Mouse (Mus musculus) layer of hippocampus, adult 11-12 months (tissue): ENCODE data around the gene Ttc7b.
A peak's percentile ranks its signal among the peaks of the same experiment; 100 is the strongest.

ENCODE experiments used
- DNase-seq: peaks from one replicate; pipeline ENCODE4 v3.0.0; 2022; ENCODE audit warnings: low spot score

The Ttc7b gene

DNA sequence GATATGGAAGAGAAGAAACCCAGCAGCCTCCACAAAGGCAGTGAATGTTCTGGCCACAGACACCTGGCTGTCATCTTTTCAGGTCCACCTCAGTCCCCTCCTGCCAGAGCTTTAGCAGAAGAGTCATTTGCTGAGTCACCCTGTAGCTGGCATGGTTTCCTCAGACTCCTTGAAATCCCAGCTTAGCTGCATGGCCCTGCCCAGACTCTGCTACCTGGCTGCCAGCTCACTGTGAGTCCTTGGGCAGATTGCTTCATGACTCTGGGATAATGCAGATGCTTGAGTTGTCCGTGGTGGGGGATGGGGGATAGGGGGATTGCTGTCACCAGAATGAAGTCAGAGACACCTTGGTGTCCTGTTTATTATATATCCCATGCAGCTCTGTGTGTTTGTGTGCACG lies 247.6 kb downstream of the Ttc7b start:
- no peak for DNase-seq

DNA sequence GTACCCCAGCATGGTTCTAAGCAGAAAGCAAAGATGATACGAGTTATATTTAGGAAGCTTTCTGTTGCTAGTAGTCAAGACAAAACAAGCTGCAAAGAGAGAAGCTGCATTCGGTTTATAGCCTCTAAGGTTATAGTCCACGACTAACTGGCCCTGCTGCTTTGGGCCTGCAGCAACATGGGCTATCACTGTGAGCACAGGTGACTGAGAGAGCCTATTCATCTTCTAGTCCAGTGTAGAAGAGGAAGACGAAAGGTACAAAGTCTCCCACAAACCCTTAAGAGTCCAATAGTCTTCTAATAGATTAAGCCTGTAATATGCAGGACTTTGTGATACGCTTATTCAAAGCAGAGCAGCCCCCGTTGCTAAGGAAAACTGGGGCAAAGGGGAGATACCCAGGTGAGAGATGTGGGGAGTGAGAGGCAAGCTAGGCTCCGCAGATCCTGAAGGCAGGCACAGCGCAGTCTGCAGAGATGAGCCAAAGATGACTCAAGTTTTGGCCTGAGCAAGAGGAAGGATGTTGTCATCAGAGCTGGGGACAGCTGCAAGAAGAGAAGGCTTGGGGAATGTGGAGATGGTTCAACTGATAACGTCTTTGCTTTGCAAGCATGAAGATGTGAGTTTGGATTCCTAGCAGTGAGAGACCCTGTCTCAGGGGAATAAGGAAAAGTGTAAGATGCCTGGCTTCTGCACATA lies 250.5 kb downstream of the Ttc7b start:
- DNase-seq, result no peak

DNA sequence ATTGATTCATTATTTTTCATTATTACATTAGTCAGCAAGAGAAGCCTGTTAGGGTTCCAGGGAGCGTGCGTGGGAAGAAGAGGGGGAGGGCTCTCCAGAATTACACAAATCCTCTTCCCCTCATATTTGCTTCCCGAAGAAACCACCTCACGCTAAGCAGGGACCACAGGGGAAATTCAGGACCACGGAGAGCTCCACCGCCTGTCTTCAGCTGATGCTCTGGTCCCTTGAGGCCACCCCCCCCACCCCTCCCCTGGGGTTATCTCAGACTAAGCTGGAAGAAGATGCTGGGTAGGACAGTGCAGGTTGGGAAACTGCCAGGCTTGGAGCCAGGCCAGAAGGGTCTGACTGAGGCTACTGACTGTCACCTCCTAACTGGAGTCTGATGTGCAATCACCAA lies 252.6 kb downstream of the Ttc7b start:
- no peak for DNase-seq

DNA sequence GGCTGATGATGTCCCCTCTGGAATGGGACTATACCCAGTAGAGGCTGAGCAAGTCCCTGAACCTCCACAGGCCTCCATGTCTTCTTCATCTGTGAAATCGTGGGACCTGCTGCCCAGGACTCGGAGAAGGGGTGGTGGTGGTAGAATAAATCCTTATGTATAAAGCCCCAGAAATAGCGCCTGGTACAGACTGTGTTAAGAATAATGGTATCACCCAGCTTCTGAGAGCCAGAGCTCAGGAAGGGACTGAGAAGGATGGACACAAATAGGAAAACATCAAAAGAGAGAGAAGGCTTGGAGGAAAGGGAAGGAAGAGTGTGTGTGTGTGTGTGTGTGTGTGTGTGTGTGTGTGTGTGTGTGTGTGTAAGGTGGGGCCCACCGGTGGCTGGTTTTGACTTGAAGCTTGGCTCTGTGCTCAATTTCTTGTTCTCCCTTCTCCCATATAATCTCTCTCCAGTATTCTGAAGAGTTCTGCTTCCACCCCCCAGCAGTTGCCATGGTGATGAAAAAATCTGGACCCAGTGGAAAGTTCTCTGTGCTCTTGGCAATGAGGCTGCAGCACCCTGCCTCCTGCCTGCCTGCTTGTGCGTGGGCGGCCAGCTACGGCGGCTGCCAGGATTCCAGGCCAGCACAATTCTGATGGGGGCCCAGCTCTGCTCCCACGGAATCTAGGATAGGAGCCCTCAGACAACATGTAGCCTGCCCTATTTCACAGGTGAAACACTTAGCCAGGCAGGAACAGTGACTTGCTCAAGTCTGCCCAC lies 254.9 kb downstream of the Ttc7b start:
- DNase-seq, result peak; percentile 95

DNA sequence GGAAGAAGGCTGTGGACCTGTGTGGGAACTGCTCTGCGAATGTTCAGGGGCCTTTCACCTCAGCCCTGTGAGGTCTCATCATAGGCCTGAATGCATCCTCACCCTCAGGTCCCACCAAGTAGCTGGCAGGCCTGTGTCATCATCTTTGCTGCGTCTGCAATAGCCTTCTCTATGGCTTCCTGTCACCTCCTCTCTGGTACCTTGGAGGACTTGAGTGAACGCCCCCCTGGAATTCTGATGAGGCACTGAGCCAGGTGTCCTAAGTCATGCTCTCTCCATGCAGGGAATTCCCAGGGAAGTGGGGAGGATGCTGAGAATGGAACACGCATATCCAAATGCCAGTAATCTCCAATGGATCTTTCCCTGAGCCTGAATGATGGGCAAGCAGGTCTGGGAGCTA lies 255.7 kb downstream of the Ttc7b start:
- DNase-seq, result no peak

DNA sequence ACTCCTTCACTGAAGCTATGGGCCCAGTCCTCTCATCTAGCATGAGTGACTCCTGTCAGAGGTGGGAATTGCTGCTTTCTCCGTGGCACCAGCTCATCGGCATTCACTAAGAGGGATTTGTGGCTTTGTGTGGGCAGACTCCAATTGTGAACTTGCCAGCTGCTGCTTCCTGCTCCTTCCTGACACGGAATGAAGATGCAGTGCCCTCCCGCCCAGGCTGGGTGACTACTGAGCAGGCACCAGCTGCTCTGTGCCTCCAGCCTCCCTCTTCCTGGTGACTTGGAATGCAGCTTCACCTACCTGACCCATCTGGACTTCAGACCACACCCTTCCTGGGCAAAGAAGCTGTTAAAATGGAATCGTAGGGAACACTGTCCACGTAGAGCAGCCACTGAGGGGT lies 257.8 kb downstream of the Ttc7b start:
- no peak for DNase-seq

DNA sequence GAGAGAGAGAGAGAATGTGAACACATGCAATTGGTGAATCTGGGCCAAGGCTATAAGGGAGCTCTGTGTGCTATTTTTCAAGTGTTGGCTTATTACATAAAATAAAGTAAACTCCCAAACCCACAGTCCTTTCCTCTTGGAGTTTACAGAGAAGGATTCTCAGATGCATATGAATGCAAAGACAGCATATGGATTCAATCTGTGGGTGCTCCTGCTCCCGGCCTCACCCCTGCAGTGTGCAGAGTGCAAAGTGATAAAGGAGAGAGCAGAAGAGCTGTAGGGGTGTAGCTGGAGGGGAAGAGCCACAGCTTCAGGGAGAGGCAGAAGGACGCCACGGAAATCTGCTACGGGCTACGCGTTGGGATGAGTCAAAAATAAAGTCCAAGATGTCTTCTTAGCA lies 258.9 kb downstream of the Ttc7b start:
- DNase-seq, result no peak

DNA sequence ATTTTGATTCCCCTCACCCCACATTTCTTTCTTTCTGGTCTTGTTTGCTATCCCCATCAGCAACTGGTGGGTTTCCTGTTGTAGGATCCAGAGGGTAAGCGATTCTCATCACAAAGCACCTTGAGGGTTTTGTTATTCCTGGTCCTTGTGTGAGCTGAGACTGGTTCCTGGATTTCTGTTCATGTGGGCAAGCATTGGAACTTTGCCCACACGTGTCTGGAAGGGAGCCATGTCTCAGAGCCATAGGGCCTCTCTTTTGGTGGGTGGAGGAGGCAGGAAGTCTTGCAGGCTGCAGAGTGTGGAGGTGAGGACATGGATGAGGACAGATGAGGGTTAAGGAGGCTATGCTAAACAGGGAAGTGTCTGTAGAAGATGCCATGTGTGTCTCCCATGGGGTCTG lies 260.5 kb downstream of the Ttc7b start:
- no peak for DNase-seq

DNA sequence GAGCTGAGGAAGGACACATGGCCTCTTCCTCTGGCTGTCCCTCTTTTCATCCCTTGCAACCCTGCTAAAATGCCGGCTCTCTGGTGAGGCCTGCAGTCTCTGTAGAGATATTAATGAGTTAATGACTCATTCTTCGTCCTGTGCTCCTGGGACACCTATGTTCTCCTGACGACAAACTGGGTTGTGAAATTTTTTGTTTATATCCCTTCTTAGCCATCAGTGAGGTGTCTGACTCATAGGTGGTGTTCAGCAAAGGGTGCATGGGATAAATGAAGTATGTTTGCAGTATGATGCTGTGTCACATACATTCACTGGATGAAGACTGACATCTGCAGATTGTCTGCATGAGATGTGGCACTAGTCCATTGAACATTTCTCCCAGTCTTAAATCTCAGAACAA lies 262.8 kb downstream of the Ttc7b start:
- no peak for DNase-seq

DNA sequence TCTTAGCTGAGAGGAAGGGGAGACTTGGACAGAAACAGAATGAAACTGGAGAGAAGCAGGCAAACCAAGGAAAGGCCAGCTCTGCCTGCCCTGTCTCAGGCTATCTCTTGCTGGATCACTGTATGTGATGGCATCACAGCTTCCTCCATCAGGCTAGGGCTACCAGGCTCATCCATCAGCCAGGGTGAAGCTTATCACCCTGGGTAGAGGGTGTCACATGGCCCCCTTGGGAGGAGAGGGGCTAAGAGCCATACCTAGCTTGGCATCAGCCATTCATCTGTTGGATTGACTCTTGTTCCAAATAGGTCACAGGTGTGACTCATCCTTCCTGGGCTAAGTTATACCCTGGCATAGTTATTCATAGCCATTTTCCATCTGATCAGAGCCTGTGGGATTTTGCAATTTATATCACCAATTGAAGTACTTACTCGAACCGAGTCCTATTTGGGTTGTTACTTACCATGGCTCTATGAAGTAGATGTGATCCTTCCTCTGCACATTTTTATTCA lies 265.1 kb downstream of the Ttc7b start:
- no peak for DNase-seq

DNA sequence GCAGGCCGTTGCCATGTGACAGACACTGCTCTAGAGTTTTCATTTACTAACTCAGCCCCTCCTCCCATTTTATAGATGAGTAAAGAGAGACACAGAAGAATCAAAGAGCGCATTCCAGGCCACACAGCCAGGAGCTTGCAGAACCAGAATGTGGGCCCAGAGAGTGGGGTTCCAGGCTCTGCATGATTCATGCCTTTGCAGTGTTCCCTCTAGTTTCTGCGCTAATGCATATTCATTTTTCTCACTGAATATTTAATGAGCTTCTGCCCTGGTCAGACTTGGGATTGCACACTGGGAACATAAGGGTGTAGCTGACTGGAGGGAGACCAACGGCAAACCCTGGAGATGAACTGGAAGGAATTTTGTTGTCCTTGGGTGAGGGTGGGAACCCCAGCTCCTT lies 266.2 kb downstream of the Ttc7b start:
- no peak for DNase-seq
